Mouse (Mus musculus) monocyte, adult 2 months (primary cell): ENCODE results near the gene Ppp2r2c.

Source experiments
- DNase-seq, 2 experiments: peaks; one replicate each; pipeline ENCODE4 v3.0.0; 2022; ENCODE audit warnings: low spot score in 2 of 2, low read depth in 1 of 2

Ppp2r2c gene

DNA sequence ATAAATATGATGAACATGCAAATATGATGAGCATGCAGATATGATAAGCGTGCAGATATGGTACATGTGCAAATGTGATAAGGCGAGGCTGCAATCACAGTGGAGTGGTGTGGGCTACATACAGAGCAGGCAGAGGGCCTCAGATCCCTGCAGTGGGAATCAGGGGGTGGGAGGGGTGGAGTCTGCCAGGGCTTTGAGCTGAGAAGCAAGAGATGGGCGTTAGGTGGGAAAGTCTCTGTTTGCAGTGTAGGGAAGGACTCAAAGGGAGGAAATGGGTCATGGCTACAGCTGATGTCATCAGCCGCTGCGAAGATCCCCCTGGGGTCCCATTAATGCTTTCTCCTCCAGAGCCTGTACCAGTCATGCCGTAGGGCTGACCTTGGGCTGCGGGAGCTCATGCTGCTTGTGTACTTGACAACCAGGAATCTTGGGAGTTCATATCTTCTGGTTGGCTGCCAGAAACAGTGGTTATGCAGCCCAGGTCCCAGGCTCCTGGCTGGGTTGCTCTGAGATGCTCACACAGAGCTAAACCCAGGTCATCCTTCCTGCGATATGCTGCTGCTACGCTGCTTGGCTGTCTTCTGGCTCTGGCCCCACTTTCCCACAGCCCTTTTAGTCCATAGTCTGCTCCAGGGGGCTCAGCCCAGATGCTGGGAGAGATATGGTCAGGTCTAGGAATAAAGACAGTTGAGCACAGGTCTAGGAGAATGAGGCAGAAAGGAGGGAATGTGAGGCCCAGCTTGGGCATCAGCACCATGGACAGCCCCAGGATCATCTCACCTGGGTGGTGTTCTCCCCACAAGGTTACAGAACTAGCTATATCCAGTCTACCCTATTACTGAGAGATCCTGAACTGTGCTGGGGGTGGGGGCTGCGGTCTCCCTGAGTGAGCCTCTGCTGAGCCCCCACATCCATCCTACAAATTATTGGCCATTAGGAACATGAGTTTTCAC lies 27.6 kb downstream of the Ppp2r2c start:
- DNase-seq = no peak

- no peak for DNase-seq
These were observed 29.7 kb downstream of the Ppp2r2c start for GRCm38 (mm10) chr5:36897999-36898398.

GRCm38 (mm10) chr5:36898415-36899109 lies 30.2 kb downstream of the Ppp2r2c start:
- DNase-seq = no peak

DNA sequence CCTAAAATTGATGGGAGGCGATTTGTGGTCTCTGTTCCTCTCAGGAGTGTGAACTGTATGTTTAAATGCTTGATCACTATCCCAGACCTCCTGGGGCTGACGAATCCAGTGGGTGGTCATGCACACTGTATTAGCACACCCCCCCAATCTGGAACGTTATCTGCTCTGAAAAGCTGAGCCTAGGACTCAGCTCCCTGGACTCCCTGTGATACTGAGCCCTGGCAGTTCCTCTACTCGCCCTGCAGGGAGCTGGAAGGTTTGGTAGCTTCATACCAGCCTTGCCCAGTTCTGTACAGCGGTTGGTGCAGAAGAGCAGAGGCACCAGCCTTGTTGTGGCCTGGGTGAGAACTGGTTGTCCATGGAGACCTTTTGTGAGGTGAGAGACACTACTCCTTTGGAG lies 31.1 kb downstream of the Ppp2r2c start:
- DNase-seq = no peak

DNA sequence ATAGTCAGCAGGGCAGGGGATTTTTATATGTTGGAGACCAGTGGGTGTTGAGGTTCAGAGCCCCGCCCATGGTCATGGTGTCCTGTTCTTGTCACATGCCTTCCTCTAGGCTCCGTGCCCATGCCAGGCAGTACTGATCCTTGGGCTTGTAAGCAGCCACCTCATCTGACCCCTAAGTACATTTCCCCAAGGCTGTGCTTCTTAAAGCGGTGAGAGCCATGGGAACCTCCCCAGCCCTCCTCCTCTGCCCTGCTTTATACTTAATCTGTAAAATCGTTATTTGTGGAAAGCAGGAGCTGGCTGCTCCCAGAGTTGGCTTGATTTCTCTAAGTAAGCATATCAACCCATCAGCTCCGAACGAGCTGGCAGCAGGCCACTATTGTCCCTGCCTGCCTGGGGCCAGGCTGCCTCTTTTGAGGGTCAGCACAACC lies 31.9 kb downstream of the Ppp2r2c start:
- DNase-seq = no peak

DNA sequence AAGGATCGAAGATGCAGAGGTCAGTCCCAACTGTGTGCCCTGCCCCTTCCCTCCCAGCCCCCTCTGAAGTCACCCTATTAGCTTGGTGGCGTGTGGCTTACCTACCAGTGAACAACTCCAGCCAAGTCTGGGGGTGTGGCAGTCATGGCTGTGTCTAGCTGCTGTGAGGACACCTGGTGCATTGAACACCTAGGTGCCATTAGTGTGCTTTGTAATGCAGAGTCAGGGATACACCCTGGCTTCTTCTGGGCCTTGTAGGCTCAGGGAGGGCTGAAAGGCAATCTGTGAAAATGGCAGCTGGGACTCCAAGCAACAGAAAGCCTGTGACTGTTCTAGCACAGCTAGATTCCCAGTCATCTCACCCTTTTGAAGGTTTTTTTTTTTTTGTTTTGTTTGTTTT lies 34.5 kb downstream of the Ppp2r2c start:
- no peak for DNase-seq

DNA sequence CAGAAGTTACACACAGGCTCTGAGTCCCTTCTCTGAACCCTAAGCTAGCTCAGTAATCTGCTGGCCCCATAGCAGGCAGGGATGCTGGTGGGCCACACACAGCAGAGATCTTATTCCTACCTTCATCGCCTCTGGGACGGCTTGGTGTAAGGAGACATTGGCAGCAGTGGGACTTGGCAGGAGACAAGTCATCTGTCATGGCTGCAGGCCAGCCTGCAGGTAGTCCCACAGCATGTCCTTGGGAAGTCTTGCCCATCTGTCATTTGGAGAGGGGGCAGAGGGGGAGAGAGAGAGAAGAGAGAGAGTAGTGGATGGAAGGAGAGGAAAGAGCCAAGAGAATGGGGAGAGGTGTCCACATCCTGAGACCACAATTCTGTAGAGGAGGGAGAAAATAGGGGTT lies 35.8 kb downstream of the Ppp2r2c start:
- no peak for DNase-seq

DNA sequence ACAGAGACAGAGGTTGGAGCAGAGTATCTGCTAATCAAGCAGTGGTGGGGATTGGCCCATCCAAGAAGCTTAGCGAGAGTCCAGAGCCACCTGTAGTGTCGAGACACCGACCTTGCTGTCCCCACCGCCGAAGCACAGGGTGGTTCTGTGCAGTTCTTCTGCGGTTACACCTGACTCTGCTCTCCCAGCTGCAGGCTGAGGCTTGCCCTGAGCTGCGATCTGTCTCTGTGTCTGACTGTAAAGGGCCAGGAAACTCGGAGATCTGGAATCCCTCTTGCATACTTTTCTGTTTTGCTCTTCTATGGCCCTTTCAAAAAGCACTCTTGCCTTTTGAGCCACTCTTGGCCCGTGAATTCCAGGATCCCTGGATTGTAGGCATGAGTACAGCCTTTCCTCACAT lies 36.4 kb downstream of the Ppp2r2c start:
- no peak for DNase-seq

GRCm38 (mm10) chr5:36905216-36905615 lies 36.9 kb downstream of the Ppp2r2c start:
- DNase-seq = no peak

DNA sequence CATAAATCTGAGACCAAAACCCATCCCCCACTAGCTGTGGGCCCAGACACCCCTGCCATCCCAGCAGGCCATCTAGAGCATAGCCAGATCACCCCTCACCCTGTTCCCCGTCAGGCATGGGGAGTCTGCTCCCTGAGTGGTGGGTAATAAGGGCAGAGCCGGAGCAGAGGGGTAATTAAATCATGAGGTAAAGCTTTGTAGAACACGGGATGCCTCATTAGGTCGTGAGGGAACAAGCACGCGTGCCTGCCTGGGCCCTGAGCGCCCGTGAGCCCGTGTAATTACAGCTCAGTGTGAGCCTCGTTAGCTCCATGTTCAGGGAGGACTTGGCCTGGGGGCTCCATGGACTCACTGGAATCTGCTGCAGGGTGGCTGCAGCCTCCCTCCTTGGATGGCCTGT lies 39.4 kb downstream of the Ppp2r2c start:
- no peak for DNase-seq

DNA sequence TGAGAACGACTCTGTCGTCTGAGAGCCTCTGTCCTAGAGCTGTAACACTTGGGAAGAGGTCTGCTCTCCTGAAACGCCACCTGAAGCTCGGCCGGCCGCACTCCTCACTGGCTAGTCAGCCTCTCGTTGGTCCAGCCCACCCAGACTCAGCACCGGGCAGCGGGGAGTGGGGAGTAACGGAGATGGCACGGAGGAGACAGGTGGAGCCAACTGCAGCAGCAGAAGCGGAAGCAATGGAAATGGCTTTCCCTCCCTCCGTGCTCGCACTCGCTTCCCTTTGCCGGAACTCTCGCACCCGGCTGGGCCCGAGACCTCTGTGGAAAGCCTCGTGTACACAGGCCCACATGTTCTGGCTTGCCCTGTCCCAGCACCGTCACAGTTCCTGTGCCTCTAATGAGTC lies 41.2 kb downstream of the Ppp2r2c start:
- no peak for DNase-seq

- DNase-seq = no peak
These were observed 42.7 kb downstream of the Ppp2r2c start for GRCm38 (mm10) chr5:36910980-36911379.

GRCm38 (mm10) chr5:36911759-36912352 lies 43.5 kb downstream of the Ppp2r2c start:
- no peak for DNase-seq

- DNase-seq = no peak
These were observed 44.4 kb downstream of the Ppp2r2c start for GRCm38 (mm10) chr5:36912602-36913310.

DNA sequence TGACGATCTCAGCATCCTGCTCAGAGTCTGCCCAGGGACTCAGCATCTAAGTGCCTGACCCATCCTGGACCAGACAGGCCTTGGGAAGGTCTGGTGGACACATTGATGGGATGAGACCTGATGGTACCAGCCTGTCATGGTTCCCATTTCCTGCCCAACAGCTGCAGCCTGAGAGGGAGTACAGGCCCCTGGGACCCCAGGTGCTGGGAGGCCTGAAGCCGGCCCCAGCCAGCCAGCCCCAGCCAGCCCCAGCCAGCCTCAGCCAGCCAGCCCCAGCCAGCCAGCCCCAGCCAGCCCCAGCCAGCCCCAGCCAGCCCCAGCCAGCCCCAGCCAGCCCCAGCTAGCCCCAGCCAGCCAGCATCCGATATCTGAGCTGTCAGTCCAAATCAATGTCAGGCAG lies 46.9 kb downstream of the Ppp2r2c start:
- DNase-seq = no peak

DNA sequence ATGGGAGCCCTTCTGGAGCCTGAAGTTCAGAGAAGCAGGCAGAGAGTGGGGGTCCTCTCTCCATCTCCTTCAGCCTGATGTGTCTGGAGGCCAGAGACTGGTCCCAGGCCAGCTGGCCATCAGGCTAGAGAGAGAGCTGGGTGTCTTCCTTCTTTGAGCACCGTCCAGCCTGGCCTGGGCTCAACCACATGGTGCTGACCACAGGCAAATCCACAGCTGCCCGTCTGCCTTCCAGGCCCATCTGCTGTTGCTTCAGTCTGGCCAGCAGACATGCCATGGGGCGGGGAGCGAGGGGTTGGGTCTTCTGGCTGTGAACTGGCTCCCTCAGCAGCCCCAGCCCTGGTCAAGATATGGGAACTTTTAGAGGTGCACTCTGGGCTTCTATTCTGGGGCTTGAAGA lies 48.3 kb downstream of the Ppp2r2c start:
- no peak for DNase-seq

DNA sequence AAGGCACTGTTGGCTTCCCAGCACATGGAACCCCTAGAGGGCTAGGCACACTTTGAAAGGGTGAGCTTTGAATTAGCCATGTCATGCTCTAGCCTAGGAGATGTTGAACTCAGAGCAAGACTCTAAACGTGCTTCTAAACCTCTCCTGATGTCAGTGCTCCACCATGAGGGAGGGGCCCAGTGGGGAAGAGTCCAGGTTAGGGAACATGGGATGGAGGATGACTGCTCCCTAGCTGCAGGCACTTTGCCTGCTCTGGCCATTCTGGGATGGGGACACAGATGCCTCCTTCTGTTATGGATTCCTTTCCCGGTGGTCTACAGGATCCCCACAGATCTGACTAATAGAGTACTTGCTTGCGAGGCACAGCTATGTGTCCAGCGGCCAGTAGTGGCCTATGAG lies 48.9 kb downstream of the Ppp2r2c start:
- no peak for DNase-seq

DNA sequence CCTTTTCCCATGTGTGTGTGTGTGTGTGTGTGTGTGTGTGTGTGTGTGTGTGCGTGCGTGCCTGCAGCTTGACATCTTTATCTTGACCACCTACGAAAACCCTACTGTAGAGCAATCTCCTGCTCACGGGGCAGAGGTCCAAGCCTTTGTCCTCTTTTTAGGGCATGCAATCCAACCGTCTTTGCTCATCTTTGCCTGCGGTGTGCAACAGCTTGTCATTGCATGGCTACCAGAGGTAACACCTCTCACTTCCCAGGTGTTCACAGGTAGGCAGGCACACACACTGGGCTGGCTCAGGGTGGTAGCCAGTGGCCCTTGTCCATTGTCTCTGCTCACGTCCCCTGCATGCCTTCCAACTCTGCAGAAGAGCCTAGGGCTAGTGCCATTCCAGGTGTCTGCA lies 49.7 kb downstream of the Ppp2r2c start:
- no peak for DNase-seq

GRCm38 (mm10) chr5:36920072-36920471 lies 51.8 kb downstream of the Ppp2r2c start:
- no peak for DNase-seq

- no peak for DNase-seq
These were observed 53.6 kb downstream of the Ppp2r2c start for GRCm38 (mm10) chr5:36921871-36922270.

- no peak for DNase-seq
These were observed 54.5 kb downstream of the Ppp2r2c start for GRCm38 (mm10) chr5:36922811-36923210.
